ENCODE assay signal across 19 mouse cellular contexts in the genomic region with DNA sequence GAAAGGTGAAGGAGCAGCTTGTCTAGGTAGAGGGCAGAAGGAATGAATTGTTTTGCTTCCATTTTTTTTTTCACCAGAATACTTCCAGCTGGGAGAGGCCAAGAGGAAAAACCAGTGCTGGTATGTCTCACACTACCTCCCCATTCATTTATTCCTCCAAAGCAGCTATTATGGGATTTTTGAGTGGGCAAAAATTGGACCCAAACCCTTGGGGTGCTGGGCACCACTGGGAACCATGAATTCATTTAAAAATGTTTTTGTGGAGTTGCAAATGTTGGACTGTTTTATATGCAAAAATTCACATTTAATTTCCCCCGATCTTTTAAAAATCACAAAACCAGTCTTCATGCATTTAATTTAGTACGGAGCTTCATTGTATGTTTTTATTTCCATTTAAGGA.
DNase-seq lines count a peak whose midpoint lies in the region; ATAC-seq and TF ChIP-seq lines count a peak whose summit lies in the region.
"Had no signal": no experiment of that assay in that cellular context is flagged by ENCODE, and none has a peak within 500 bp of the region (broad histone marks: within the 10 kb centered on the region; RNA-seq: fewer than 3 reads in every experiment).

No protein-coding gene starts in this region.

- no peak overlapping the region for H3K4me2 ChIP-seq in embryonic facial prominence, embryonic 12.5 days (replicated peaks)
- 0 out of 2 replicates have a peak overlapping the region, but pooled peaks have one; percentile 28 for H3K4me2 ChIP-seq in limb, embryonic 14.5 days (replicated peaks; ENCODE audit: low read depth, low read length, severe bottlenecking)
- H3K4me2 ChIP-seq in stomach, postnatal 0 days (replicated peaks; ENCODE audit: low read depth), result no peak overlapping the region
- H3K4me2 ChIP-seq: forebrain, embryonic 13.5 days; heart, embryonic 13.5 days; hindbrain, embryonic 12.5 days had no signal

- peaks cover 32% of the 10 kb centered on the region for H3K27me3 ChIP-seq in embryonic facial prominence, embryonic 10.5 days (replicated peaks; ENCODE audit: low read depth, poor library complexity, severe bottlenecking)
- H3K27me3 ChIP-seq in embryonic facial prominence, embryonic 12.5 days, result no peaks in the 10 kb centered on the region; the same call in 1 of the 2 replicates
- H3K27me3 ChIP-seq in limb, embryonic 10.5 days (ENCODE audit: low read depth, poor library complexity, severe bottlenecking), result peaks cover 49% of the 10 kb centered on the region
- 0 out of 2 replicates have a peak, but pooled peaks cover 3% of the 10 kb centered on the region for H3K27me3 ChIP-seq in limb, embryonic 14.5 days (ENCODE audit: control insufficient read depth, insufficient read depth, low read length)
- no peaks in the 10 kb centered on the region for H3K27me3 ChIP-seq in kidney, adult 2 months (replicated peaks; ENCODE audit: control insufficient read depth, insufficient read depth, low read length)
- H3K27me3 ChIP-seq in stomach, postnatal 0 days (ENCODE audit: control insufficient read depth, insufficient read depth, low read length), result no peaks in the 10 kb centered on the region
- H3K27me3 ChIP-seq: hindbrain, embryonic 12.5 days had no signal

- TF ChIP-seq CTCF in kidney, adult 2 months (conservative IDR thresholded peaks at IDR 0.05; ENCODE audit: insufficient read depth, insufficient read length, low read depth, low read length), result no peak
- TF ChIP-seq CTCF in stomach, postnatal 0 days (IDR thresholded peaks at IDR 0.05; ENCODE audit: low read depth), result no peak

- H3K9me3 ChIP-seq in embryonic facial prominence, embryonic 10.5 days, result no peaks in the 10 kb centered on the region
- H3K9me3 ChIP-seq in embryonic facial prominence, embryonic 12.5 days, result no peaks in the 10 kb centered on the region
- H3K9me3 ChIP-seq in limb, embryonic 10.5 days (replicated peaks), result no peaks in the 10 kb centered on the region
- no peaks in the 10 kb centered on the region for H3K9me3 ChIP-seq in limb, embryonic 14.5 days (ENCODE audit: control insufficient read depth, low read length)
- H3K9me3 ChIP-seq in stomach, postnatal 0 days (ENCODE audit: control insufficient read depth, low read length), result no peaks in the 10 kb centered on the region
- H3K9me3 ChIP-seq: forebrain, embryonic 13.5 days; heart, embryonic 13.5 days; hindbrain, embryonic 12.5 days had no signal

- peak overlapping the region; percentile 76; the same call in 1 of the 2 replicates for H3K27ac ChIP-seq in embryonic facial prominence, embryonic 10.5 days (replicated peaks)
- H3K27ac ChIP-seq in embryonic facial prominence, embryonic 12.5 days, result peak overlapping the region; percentile 78
- H3K27ac ChIP-seq in limb, embryonic 10.5 days, result peak overlapping the region; percentile 80
- no peak overlapping the region for H3K27ac ChIP-seq in limb, embryonic 14.5 days (replicated peaks; ENCODE audit: low read depth, low read length)
- H3K27ac ChIP-seq in kidney, adult 2 months (ENCODE audit: insufficient read depth, low read depth, low read length), result no peak overlapping the region
- H3K27ac ChIP-seq in stomach, postnatal 0 days (replicated peaks), result no peak overlapping the region
- H3K27ac ChIP-seq: forebrain, embryonic 13.5 days; heart, embryonic 13.5 days; hindbrain, embryonic 12.5 days had no signal

- DNase-seq in embryonic facial prominence, embryonic 10.5 days (ENCODE audit: low spot score), result no peak
- no peak for DNase-seq in limb, embryonic 10.5 days (ENCODE audit: low spot score)
- DNase-seq in limb, embryonic 14.5 days (ENCODE audit: low spot score), result no peak
- no peak for DNase-seq in kidney, adult 2 months
- DNase-seq in heart, postnatal 25 days (ENCODE audit: low spot score), result no peak
- no peak for DNase-seq in stomach, postnatal 0 days (ENCODE audit: low spot score)
- DNase-seq: adrenal gland, adult 2 months; adrenal gland, postnatal 25 days; cerebellum, adult 2 months; cerebellum, postnatal 10 days; gastrocnemius, postnatal 36 days; heart, adult 11 months; heart, postnatal 4 days had no signal

- H3K4me3 ChIP-seq in embryonic facial prominence, embryonic 10.5 days, result no peak overlapping the region
- H3K4me3 ChIP-seq in embryonic facial prominence, embryonic 12.5 days, result no peak overlapping the region
- H3K4me3 ChIP-seq in limb, embryonic 10.5 days, result 0 out of 2 replicates have a peak overlapping the region, but pooled peaks have one; percentile 24
- no peak overlapping the region for H3K4me3 ChIP-seq in limb, embryonic 14.5 days (replicated peaks; ENCODE audit: low read length)
- no peak overlapping the region for H3K4me3 ChIP-seq in kidney, adult 2 months (ENCODE audit: insufficient read depth, low read depth, low read length)
- H3K4me3 ChIP-seq in stomach, postnatal 0 days (ENCODE audit: low read depth, low read length), result no peak overlapping the region
- H3K4me3 ChIP-seq: forebrain, embryonic 13.5 days; heart, embryonic 13.5 days; hindbrain, embryonic 12.5 days had no signal

- no peak overlapping the region for H3K9ac ChIP-seq in embryonic facial prominence, embryonic 12.5 days
- no peak overlapping the region for H3K9ac ChIP-seq in limb, embryonic 14.5 days (ENCODE audit: low read depth, low read length, severe bottlenecking)
- no peak overlapping the region for H3K9ac ChIP-seq in stomach, postnatal 0 days (ENCODE audit: low read length)
- H3K9ac ChIP-seq: forebrain, embryonic 13.5 days; heart, embryonic 13.5 days; hindbrain, embryonic 12.5 days had no signal

- WGBS in embryonic facial prominence, embryonic 10.5 days, result 90% methylated on average over 2 of the region's 2 CpGs
- WGBS in embryonic facial prominence, embryonic 12.5 days, result 84% methylated on average over 2 of the region's 2 CpGs
- 93% methylated on average over 2 of the region's 2 CpGs for WGBS in limb, embryonic 10.5 days
- WGBS in limb, embryonic 14.5 days, result 78% methylated on average over 2 of the region's 2 CpGs
- 94% methylated on average over 2 of the region's 2 CpGs for WGBS in kidney, adult 2 months
- WGBS in stomach, postnatal 0 days, result 94% methylated on average over 2 of the region's 2 CpGs

- no peak for ATAC-seq in embryonic facial prominence, embryonic 12.5 days (ENCODE audit: insufficient number of reproducible peaks, insufficient read depth, low FRiP score, low TSS enrichment)
- ATAC-seq in limb, embryonic 14.5 days (ENCODE audit: low FRiP score, low read depth), result no peak
- ATAC-seq in stomach, postnatal 0 days (ENCODE audit: low FRiP score, low TSS enrichment), result no peak
- no peak for ATAC-seq in erythroblast, adult 5-6 weeks (replicated peaks; ENCODE audit: low FRiP score, poor library complexity, severe bottlenecking)
- ATAC-seq: forebrain, embryonic 13.5 days; hindbrain, embryonic 16.5 days had no signal

- no peak for TF ChIP-seq POLR2A in limb, embryonic 14.5 days (IDR thresholded peaks at IDR 0.05; ENCODE audit: borderline replicate concordance, extremely low read depth, insufficient read depth, insufficient read length)
- no peak for TF ChIP-seq POLR2A in kidney, adult 2 months (IDR thresholded peaks at IDR 0.05; ENCODE audit: low read depth, low read length)

- H3K4me1 ChIP-seq in embryonic facial prominence, embryonic 10.5 days, result peaks cover 57% of the 10 kb centered on the region
- peaks cover 37% of the 10 kb centered on the region for H3K4me1 ChIP-seq in embryonic facial prominence, embryonic 12.5 days
- peaks cover 74% of the 10 kb centered on the region for H3K4me1 ChIP-seq in limb, embryonic 10.5 days
- peaks cover 42% of the 10 kb centered on the region for H3K4me1 ChIP-seq in limb, embryonic 14.5 days (ENCODE audit: control insufficient read depth, insufficient read depth, low read length)
- H3K4me1 ChIP-seq in kidney, adult 2 months (ENCODE audit: control insufficient read depth, insufficient read depth, low read length), result no peaks in the 10 kb centered on the region
- H3K4me1 ChIP-seq in stomach, postnatal 0 days (replicated peaks; ENCODE audit: control insufficient read depth, insufficient read depth), result no peaks in the 10 kb centered on the region

- no peaks in the 10 kb centered on the region for H3K36me3 ChIP-seq in embryonic facial prominence, embryonic 10.5 days (replicated peaks)
- no peaks in the 10 kb centered on the region for H3K36me3 ChIP-seq in embryonic facial prominence, embryonic 12.5 days
- H3K36me3 ChIP-seq in limb, embryonic 10.5 days, result no peaks in the 10 kb centered on the region
- no peaks in the 10 kb centered on the region for H3K36me3 ChIP-seq in limb, embryonic 14.5 days (ENCODE audit: control insufficient read depth, insufficient read depth, low read length)
- no peaks in the 10 kb centered on the region for H3K36me3 ChIP-seq in kidney, adult 2 months (ENCODE audit: control insufficient read depth, insufficient read depth, low read length)
- H3K36me3 ChIP-seq in stomach, postnatal 0 days (ENCODE audit: control insufficient read depth, insufficient read depth, low read length), result no peaks in the 10 kb centered on the region
- H3K36me3 ChIP-seq: heart, embryonic 13.5 days; hindbrain, embryonic 12.5 days had no signal

- intact Hi-C loops in heart, postnatal 25 days (cut with DNase I), result no loop called here

- TF ChIP-seq EP300 in stomach, postnatal 0 days (optimal IDR thresholded peaks at IDR 0.05), result no peak

Comparison
In these comparisons a context has a peak if more than half of its experiments do, and no peak if none do; other contexts are left out.
1. H3K27ac ChIP-seq: peak in embryonic facial prominence, embryonic 10.5 days (single experiment), embryonic facial prominence, embryonic 12.5 days (single experiment) and limb, embryonic 10.5 days (single experiment); none in limb, embryonic 14.5 days (single experiment), kidney, adult 2 months (single experiment) and stomach, postnatal 0 days (single experiment).